Mouse (Mus musculus) kidney, postnatal 10 days (tissue): ENCODE measurements around the gene Smyd5.
A peak's percentile ranks its signal among the peaks of the same experiment; 100 is the strongest.

Experiments used
- DNase-seq: peaks from one replicate; pipeline ENCODE4 v3.0.0; 2021; ENCODE audit warnings: mixed read lengths

The Smyd5 gene

GRCm38 (mm10) chr6:85431842-85432431 is at the start of gene Smyd5:
TSS of gene Smyd5 (plus strand) at chr6:85431989.
- DNase-seq: peak; percentile 92

GRCm38 (mm10) chr6:85382791-85383190 is 49.0 kb upstream of the Smyd5 start:
- no peak for DNase-seq

GRCm38 (mm10) chr6:85388608-85389007 is 43.2 kb upstream of the Smyd5 start:
- no peak for DNase-seq

GRCm38 (mm10) chr6:85391803-85392202 is 40.0 kb upstream of the Smyd5 start:
- peak; percentile 88 for DNase-seq

GRCm38 (mm10) chr6:85395360-85395759 is 36.4 kb upstream of the Smyd5 start:
- no peak for DNase-seq

DNA sequence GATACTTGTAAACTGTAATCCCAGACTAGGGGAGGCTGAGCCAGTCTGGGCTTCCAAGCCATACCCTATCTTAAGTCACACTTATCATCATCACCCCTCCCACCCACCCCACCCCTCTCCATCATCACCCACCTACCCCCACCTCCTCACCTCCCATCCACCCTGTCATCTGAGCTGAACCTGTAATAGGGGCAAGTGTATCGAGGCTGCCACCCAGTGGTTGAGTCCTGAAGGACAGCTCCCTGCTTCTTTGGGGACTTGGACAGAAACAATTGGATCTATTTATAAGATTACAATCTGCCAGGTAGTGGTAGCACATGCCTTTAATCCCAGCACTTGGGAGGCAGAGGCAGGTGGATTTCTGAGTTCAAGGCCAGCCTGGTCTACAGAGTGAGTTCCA is 34.6 kb upstream of the Smyd5 start:
- DNase-seq: peak; percentile 67

DNA sequence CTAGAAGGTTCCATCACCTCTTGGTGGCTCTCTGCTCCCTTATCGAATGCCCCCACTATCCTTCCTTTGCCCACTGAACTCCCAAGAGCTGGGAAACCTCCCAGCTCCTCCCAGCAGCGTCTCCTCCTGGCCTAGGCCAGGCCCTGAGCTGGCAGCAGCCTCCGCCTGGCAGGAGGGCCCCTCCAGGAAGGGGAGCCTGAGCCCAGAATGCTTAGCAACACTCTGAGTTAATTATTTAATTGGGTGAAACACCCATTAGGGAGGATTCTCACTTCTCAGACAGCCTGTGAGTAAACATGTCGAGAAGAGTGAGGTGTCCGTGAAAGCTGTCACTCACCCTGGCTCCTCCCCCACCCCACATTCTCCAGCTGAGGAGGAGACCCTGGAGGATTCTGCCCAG is 32.1 kb upstream of the Smyd5 start:
- peak; percentile 48 for DNase-seq

- DNase-seq: no peak
Observed at GRCm38 (mm10) chr6:85402613-85403012, 29.2 kb upstream of the Smyd5 start.

- DNase-seq: no peak
Observed at GRCm38 (mm10) chr6:85403039-85403438, 28.8 kb upstream of the Smyd5 start.

DNA sequence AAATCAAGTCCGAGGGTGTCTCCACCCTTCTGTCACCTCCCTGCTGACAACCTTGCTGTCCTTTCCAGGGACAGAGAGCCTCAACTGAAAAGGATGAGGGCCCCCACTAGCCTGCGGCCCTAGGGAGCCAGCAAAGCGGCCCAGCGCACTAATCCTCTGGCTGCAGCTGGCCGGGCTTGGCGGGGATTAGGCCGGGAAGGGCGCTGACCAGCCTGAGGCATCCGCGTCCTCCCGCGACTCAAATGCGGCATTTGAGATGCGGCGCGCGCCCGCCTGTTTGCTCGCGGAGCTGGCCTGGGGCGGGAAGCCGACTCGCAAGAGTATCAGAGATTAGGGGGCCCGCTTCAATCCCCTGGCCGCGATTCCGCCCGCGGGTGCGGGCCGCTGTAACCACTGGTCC is 22.8 kb upstream of the Smyd5 start:
- DNase-seq: peak; percentile 38

- DNase-seq: peak; percentile 80
Observed at GRCm38 (mm10) chr6:85410771-85411273, 21.0 kb upstream of the Smyd5 start.

DNA sequence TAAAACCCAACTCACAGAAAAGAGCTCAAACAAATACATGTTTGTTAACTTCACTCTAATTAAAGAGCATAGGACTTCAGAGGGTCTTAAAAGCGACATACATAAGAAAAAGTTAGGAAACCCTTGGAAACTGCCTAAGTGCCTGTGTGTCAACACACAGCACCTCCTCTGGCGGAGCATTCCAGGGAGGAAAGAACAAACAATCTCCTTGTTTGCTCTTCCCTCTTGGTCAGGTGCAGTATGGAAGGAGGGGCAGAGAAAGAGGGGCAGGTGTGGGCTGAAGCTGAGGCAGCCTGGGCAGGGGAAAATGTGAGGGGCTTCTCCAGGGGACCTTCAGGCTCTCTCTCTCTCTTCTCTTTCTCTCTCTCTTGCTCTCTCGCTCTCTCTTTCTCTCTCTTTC is 16.0 kb upstream of the Smyd5 start:
- DNase-seq: no peak

- DNase-seq: no peak
Observed at GRCm38 (mm10) chr6:85419150-85419549, 12.6 kb upstream of the Smyd5 start.

DNA sequence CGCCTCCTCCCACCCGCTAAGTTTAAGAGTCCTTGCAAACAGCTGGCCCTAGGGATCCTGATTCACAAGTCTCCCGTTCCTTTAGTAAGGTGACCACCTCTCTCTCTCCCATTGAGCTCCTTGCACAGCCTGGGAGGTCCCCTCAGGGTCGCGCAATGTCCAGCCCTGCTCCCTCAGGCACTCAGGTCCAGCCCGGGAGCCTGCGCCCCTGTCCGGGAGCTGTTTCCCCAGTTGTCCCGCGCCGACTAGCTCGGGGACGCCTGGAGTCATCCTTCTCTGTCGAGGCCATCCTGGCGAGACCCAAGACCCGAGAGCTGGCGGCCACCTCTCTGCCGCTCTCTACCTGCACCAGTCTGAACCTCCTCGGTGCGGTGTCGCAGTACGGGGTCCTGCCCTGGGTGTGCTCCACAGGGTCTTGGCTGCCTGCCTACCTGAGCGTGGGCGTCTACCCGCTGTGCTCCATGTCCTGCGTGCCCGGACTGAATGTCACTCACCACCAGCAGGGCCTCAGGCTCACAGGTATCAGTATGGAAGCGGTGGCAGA is 7.9 kb upstream of the Smyd5 start, which contains the start of gene Noto:
Gene Noto (plus strand): TSS at position 51 of the 544 bp plus-strand sequence.
- DNase-seq: no peak

DNA sequence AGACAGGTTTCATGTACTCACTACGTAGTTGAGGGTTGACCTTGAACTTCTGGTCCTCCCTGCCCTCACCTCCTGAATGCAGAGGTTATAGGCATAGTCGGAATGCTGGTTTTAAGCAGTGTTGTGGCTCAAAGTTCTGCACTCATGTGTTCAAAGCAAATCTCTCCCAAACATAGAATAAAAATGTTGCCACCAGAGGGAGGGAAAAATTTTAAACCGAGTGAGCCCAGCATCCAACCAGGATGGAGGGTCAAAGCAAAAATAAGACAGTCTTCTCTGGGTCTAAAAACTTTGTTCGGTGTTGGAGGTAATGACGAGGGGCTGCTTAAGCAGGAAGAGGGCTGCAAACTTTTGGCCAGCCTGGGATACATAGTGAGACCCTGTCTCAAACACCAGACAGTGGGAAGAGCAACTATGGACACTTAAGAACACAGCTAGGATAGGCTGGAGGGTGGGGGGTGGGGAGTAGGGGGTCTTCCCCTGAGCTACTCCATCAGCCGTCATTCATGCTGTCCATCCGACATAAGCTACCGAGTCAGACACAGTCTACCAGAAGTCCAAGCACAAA is 431 bp upstream of the Smyd5 start:
- no peak for DNase-seq

DNA sequence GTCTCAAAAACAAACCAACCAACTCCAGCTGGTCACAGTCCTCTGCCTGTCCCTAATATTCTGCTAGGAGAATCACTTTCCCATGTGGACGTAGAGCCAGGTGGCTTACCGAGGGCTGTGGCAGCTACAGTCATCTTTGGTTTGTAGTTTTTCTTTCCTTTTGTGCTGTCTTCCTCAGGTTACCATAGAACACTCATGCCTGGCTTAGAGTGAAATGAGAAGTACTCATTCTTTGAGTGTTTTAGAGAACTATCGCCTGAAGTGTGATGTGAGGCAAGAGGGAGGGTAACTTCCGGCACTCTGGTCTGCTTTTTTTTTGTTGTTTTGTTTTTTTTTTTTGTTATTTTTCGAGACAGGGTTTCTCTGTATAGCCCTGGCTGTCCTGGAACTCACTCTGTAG is 2.1 kb downstream of the Smyd5 start:
- no peak for DNase-seq

GRCm38 (mm10) chr6:85436204-85436603 is 4.4 kb downstream of the Smyd5 start:
- no peak for DNase-seq

DNA sequence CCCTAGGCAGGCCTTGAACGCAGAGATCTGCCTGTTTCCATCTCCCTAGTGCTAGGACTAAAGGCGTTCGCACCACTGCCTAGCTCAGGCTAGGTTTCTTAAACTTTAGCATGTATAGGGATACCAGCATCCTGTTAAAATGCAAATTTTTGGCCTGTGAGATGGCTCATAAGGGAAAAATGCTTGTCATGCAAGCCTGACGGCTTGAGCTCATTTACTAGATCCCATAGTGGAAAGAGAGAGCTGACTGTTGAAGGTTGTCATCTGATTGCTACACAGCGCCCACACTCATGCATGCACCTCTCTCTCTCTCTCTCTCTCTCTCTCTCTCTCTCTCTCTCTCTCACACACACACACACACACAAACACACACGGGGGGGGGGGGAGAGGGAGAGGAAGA is 4.8 kb downstream of the Smyd5 start:
- DNase-seq: no peak

GRCm38 (mm10) chr6:85441142-85441541 is 9.4 kb downstream of the Smyd5 start:
- DNase-seq: no peak

DNA sequence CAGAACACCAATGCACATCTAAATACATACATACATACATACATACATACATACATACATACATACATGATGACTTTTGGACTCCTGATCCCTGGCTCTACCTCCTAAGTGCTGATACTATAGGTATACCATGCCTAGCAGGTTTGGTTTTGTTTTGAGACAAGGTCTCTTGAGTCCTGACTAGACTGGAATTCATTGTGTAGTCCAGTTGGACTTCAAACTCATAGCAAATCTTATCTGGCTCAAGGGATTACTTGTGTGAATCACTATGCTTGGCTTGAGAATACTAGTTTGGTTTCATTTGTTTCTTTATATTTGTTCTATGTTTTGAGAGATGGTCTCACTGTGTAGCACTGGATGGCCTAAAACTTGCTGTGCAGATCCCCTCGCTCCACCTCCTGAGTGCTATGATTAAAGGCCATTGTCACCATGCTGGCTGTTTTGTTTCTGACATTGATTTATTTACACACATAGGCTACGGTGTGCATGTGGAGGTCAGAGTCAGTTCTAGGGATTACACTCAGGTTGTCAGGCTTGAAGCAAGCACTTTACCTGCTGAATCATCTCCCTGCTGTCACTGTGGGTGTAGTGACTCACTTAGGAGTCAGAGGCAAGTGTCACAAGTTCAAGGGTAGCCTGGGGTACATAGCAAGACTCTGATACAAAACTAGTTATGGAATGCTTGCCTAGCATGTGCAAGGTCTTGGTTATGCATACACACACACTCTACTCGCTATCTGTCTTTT is 11.9 kb downstream of the Smyd5 start:
- DNase-seq: no peak

- DNase-seq: no peak
Observed at GRCm38 (mm10) chr6:85444266-85444965, 12.6 kb downstream of the Smyd5 start.

DNA sequence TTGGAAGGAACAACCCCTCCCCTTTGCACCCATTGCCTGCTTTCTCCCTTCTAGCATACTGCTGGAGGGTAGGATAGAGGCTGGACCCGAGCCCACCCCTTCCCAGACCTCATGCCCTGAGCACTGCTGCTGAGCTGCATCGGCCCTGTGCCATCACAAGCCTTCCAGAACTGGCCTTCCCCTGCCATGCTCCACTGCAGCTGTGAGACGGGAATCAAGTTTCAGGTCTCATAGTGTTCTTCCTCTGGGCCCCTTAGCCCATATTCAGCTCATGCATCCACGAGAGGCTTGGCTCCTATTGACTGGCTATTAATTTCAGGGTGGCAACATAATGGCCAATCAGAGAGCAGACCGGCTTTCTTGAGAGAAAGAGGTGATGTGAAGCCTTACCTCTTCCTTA is 13.5 kb downstream of the Smyd5 start:
- no peak for DNase-seq

- DNase-seq: no peak
Observed at GRCm38 (mm10) chr6:85447351-85447750, 15.6 kb downstream of the Smyd5 start.
